Mouse (Mus musculus): Measurements from ENCODE around the gene 5430419D17Rik. TPM values are rescaled to one million over a fixed set of nuclear protein-coding genes. Genes with fewer than 3 reads are reported as not detected.

The 5430419D17Rik gene
- polyA plus RNA-seq, 2 experiments, result 0.03 TPM; not detected in 1

DNA sequence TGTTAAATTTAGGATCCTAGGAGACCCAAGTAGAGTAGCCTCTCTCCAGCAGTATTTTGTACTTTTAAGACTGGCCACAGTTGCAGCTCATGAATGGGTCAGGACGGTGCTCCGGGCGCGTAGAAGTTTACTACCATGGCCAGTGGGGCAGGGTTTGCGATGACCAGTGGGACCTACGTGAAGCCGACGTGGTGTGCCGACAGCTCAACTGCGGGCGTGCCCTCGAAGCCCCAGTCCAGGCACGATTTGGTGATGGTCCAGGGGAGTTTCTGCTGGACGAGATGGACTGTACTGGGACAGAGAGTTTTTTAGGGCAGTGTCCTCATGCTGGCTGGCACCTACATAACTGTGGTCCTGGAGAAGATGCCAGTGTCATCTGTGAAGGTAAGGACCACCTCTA is 13.8 kb downstream of the 5430419D17Rik start:
- TF ChIP-seq POLR2A (IDR thresholded peaks at IDR 0.05; ENCODE audit: borderline replicate concordance, extremely low read depth, insufficient read depth, insufficient read length), result no peak
- 96% methylated on average over 14 of the region's 14 CpGs for WGBS
- Histone ChIP-seq H3K27me3 (ENCODE audit: control insufficient read depth, insufficient read depth, low read length) (no peaks in the 10 kb centered on the region), H3K9me3 (ENCODE audit: control insufficient read depth, low read length) (no peaks in the 10 kb centered on the region), H3K27ac (replicated peaks; ENCODE audit: low read depth, low read length) (no peak overlapping the region), H3K4me2 (replicated peaks; ENCODE audit: low read depth, low read length, severe bottlenecking) (no peak overlapping the region), H3K36me3 (ENCODE audit: control insufficient read depth, insufficient read depth, low read length) (no peaks in the 10 kb centered on the region), H3K4me3 (replicated peaks; ENCODE audit: low read length) (no peak overlapping the region), H3K9ac (ENCODE audit: low read depth, low read length, severe bottlenecking) (no peak overlapping the region), H3K4me1 (ENCODE audit: control insufficient read depth, insufficient read depth, low read length) (no peaks in the 10 kb centered on the region)
- no peak for DNase-seq (ENCODE audit: low spot score)
- ATAC-seq (ENCODE audit: low FRiP score, low read depth), result no peak

DNA sequence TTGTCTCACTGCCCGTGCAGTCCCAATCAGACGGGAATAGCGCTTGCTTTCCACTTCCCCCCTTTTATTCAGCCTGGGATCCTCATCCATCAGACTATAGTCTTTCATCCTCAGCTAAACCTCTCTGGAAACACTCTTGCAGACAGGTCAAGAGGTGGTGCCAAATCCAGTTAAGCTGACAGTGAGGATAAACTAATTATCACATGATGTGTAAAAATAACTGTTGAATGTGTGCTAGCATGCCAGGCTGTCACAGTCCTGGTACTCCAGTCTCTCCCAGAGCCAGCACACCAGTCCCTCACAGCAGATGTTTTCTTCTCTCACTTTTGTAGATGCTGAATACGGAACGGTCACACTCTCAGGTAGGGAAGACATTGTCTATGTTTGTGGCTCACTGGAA is 48.9 kb downstream of the 5430419D17Rik start:
- no peak for DNase-seq (ENCODE audit: low spot score)
- Histone ChIP-seq H3K27me3 (ENCODE audit: control insufficient read depth, insufficient read depth, low read length) (no peaks in the 10 kb centered on the region), H3K9ac (ENCODE audit: low read depth, low read length, severe bottlenecking) (no peak overlapping the region), H3K4me2 (replicated peaks; ENCODE audit: low read depth, low read length, severe bottlenecking) (no peak overlapping the region), H3K4me3 (replicated peaks; ENCODE audit: low read length) (no peak overlapping the region), H3K4me1 (ENCODE audit: control insufficient read depth, insufficient read depth, low read length) (no peaks in the 10 kb centered on the region), H3K27ac (replicated peaks; ENCODE audit: low read depth, low read length) (no peak overlapping the region), H3K9me3 (ENCODE audit: control insufficient read depth, low read length) (no peaks in the 10 kb centered on the region), H3K36me3 (ENCODE audit: control insufficient read depth, insufficient read depth, low read length) (no peaks in the 10 kb centered on the region)
- TF ChIP-seq POLR2A (IDR thresholded peaks at IDR 0.05; ENCODE audit: borderline replicate concordance, extremely low read depth, insufficient read depth, insufficient read length), result no peak
- 68% methylated on average over 5 of the region's 5 CpGs for whole genome bisulfite sequencing
- ATAC-seq (ENCODE audit: low FRiP score, low read depth), result no peak

GRCm38 (mm10) chr7:131236091-131236490 is 61.9 kb downstream of the 5430419D17Rik start:
- no peak for TF ChIP-seq POLR2A (IDR thresholded peaks at IDR 0.05; ENCODE audit: borderline replicate concordance, extremely low read depth, insufficient read depth, insufficient read length)
- Histone ChIP-seq H3K4me2 (replicated peaks; ENCODE audit: low read depth, low read length, severe bottlenecking) (no peak overlapping the region), H3K9ac (ENCODE audit: low read depth, low read length, severe bottlenecking) (no peak overlapping the region), H3K9me3 (ENCODE audit: control insufficient read depth, low read length) (no peaks in the 10 kb centered on the region), H3K27ac (replicated peaks; ENCODE audit: low read depth, low read length) (no peak overlapping the region), H3K36me3 (ENCODE audit: control insufficient read depth, insufficient read depth, low read length) (no peaks in the 10 kb centered on the region), H3K4me3 (replicated peaks; ENCODE audit: low read length) (no peak overlapping the region), H3K4me1 (ENCODE audit: control insufficient read depth, insufficient read depth, low read length) (no peaks in the 10 kb centered on the region), H3K27me3 (ENCODE audit: control insufficient read depth, insufficient read depth, low read length) (no peaks in the 10 kb centered on the region)
- ATAC-seq (ENCODE audit: low FRiP score, low read depth) (no peak), DNase-seq (ENCODE audit: low spot score) (no peak)

DNA sequence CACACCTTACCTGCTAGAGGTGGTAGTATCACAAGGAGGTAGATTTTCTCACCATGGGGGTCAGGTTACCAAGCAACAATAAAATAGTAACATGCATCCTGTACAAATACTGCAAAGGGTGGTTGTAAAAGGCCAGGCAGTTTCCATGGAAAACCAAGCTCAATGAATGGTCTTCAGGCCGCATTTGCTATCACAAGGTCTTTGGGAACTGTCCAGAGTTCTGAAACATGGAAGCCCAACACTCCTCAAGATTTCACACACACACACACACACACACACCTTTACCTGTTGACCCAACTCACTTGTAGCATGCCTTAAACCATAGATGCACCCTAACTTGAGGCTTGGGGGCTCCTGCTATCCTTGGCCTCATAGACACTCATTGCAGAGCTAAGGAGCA is 70.8 kb downstream of the 5430419D17Rik start:
- no peak overlapping the region for H3K27ac ChIP-seq (replicated peaks; ENCODE audit: low read depth, low read length)
- H3K9me3 ChIP-seq (ENCODE audit: control insufficient read depth, low read length), result no peaks in the 10 kb centered on the region
- no peaks in the 10 kb centered on the region for H3K36me3 ChIP-seq (ENCODE audit: control insufficient read depth, insufficient read depth, low read length)
- no peak for TF ChIP-seq POLR2A (IDR thresholded peaks at IDR 0.05; ENCODE audit: borderline replicate concordance, extremely low read depth, insufficient read depth, insufficient read length)
- H3K9ac ChIP-seq (ENCODE audit: low read depth, low read length, severe bottlenecking), result no peak overlapping the region
- H3K27me3 ChIP-seq (ENCODE audit: control insufficient read depth, insufficient read depth, low read length), result no peaks in the 10 kb centered on the region
- 15% methylated on average over 1 of the region's 1 CpGs for WGBS
- H3K4me3 ChIP-seq (replicated peaks; ENCODE audit: low read length), result no peak overlapping the region
- no peak for ATAC-seq (ENCODE audit: low FRiP score, low read depth)
- H3K4me1 ChIP-seq (ENCODE audit: control insufficient read depth, insufficient read depth, low read length), result no peaks in the 10 kb centered on the region
- no peak overlapping the region for H3K4me2 ChIP-seq (replicated peaks; ENCODE audit: low read depth, low read length, severe bottlenecking)
- DNase-seq (ENCODE audit: low spot score), result peak; percentile 59

DNA sequence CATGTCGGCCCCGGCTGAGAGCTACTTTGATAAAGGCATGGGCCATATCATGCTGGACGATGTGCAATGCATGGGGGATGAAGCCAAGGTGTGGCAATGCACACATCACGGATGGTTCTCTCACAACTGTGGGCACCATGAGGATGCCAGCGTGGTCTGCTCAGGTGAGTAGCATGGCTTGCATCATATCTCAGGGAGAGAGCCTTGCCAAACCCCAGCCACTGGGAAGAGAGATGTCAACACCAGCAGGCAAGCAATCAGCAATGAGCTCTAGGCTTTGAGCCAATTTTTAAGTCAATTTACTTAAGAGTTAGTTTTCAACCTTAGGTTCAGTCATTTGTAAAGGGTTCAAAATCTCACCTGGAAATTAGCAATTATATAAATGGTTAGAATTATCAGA is 82.6 kb downstream of the 5430419D17Rik start:
- no peak overlapping the region for H3K9ac ChIP-seq (ENCODE audit: low read depth, low read length, severe bottlenecking)
- H3K4me2 ChIP-seq (replicated peaks; ENCODE audit: low read depth, low read length, severe bottlenecking), result no peak overlapping the region
- no peaks in the 10 kb centered on the region for H3K4me1 ChIP-seq (ENCODE audit: control insufficient read depth, insufficient read depth, low read length)
- 83% methylated on average over 5 of the region's 5 CpGs for WGBS
- no peaks in the 10 kb centered on the region for H3K27me3 ChIP-seq (ENCODE audit: control insufficient read depth, insufficient read depth, low read length)
- ATAC-seq (ENCODE audit: low FRiP score, low read depth) (no peak), DNase-seq (ENCODE audit: low spot score) (no peak)
- H3K27ac ChIP-seq (replicated peaks; ENCODE audit: low read depth, low read length), result no peak overlapping the region
- no peak overlapping the region for H3K4me3 ChIP-seq (replicated peaks; ENCODE audit: low read length)
- no peaks in the 10 kb centered on the region for H3K36me3 ChIP-seq (ENCODE audit: control insufficient read depth, insufficient read depth, low read length)
- H3K9me3 ChIP-seq (ENCODE audit: control insufficient read depth, low read length), result no peaks in the 10 kb centered on the region
- TF ChIP-seq POLR2A (IDR thresholded peaks at IDR 0.05; ENCODE audit: borderline replicate concordance, extremely low read depth, insufficient read depth, insufficient read length), result no peak

GRCm38 (mm10) chr7:131257309-131257708 is 83.1 kb downstream of the 5430419D17Rik start:
- ATAC-seq (ENCODE audit: low FRiP score, low read depth) (no peak), DNase-seq (ENCODE audit: low spot score) (no peak)
- Histone ChIP-seq H3K27me3 (ENCODE audit: control insufficient read depth, insufficient read depth, low read length) (no peaks in the 10 kb centered on the region), H3K27ac (replicated peaks; ENCODE audit: low read depth, low read length) (no peak overlapping the region), H3K9me3 (ENCODE audit: control insufficient read depth, low read length) (no peaks in the 10 kb centered on the region), H3K4me2 (replicated peaks; ENCODE audit: low read depth, low read length, severe bottlenecking) (no peak overlapping the region), H3K4me3 (replicated peaks; ENCODE audit: low read length) (no peak overlapping the region), H3K4me1 (ENCODE audit: control insufficient read depth, insufficient read depth, low read length) (no peaks in the 10 kb centered on the region), H3K9ac (ENCODE audit: low read depth, low read length, severe bottlenecking) (no peak overlapping the region), H3K36me3 (ENCODE audit: control insufficient read depth, insufficient read depth, low read length) (no peaks in the 10 kb centered on the region)
- TF ChIP-seq POLR2A (IDR thresholded peaks at IDR 0.05; ENCODE audit: borderline replicate concordance, extremely low read depth, insufficient read depth, insufficient read length), result no peak
- WGBS, result 57% methylated on average over 1 of the region's 1 CpGs

All from limb, embryonic 14.5 days (tissue).